Mouse (Mus musculus) v-Abl transformed pro-B cells (cell line): ENCODE measurements around the gene Btbd35f2.
"Not testable (repeated sequence)": the region's sequence is repeated elsewhere in the genome, so short reads cannot be mapped to it uniquely, and the experiment has no call there.

Source experiments
- in situ Hi-C, 2 experiments: fragments of 400-800 bp; cut with MboI; formaldehyde crosslinking; loops; one replicate each; pipeline ENCODE4 v1.15.1; 2025; ENCODE audit not compliant: unreplicated experiment in 2 of 2

Btbd35f2 gene

DNA sequence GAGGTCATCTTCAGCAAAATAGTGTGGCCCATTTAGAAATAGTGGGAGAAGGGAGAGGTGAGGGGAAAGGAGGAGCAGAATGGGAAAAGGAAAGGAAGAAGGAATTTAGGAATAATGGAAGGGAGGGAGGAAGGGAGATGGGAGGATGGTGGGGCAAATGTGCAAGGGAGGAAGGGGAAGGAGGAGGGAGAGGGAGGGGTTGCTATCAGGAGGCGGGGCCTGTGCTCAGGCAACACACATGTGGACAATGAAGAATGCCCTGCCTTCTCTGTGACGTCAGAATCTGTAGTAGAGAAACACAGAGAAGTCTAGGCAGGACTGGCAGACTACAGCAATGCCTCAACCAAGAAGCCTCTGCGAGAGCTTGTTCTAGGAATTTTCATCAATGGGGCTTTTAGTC, at the start of gene Btbd35f2:
Gene Btbd35f2 (plus strand): TSS at position 301 of the 400 bp plus-strand sequence.
- in situ Hi-C loops, result not testable (repeated sequence)
